Mouse (Mus musculus) embryonic facial prominence, embryonic 11.5 days (tissue): ENCODE data around the gene Galnt10. TPM values are rescaled to one million over a fixed set of nuclear protein-coding genes. Genes with fewer than 3 reads are reported as not detected.
"Not testable (repeated sequence)": the region's sequence is repeated elsewhere in the genome, so short reads cannot be mapped to it uniquely, and the experiment has no call there.

Experiments used
- ATAC-seq: fragments of 200-750 bp; cut with Nextera tagmentation; replicated peaks from 2 replicates; pipeline ENCODE4 v1.8.0; 2017; ENCODE audit warnings: low read depth; ENCODE audit not compliant: insufficient number of reproducible peaks, low FRiP score, low TSS enrichment
- DNase-seq: peaks from one replicate; pipeline ENCODE4 v3.0.0-alpha.2; 2015; ENCODE audit warnings: low spot score
- H3K27ac ChIP-seq: fragments of 300-500 bp; sonication (generic); replicated peaks from 2 replicates; pipeline ENCODE4 v1.5.1; 2014; ENCODE audit warnings: mild to moderate bottlenecking, low read depth, low read length, control low read depth
- H3K27me3 ChIP-seq: fragments of 300-500 bp; sonication (generic); 2 replicates; pipeline ENCODE4 v1.6.1; 2014; ENCODE audit warnings: mild to moderate bottlenecking, low read length, moderate library complexity, mixed read lengths; ENCODE audit not compliant: control insufficient read depth, insufficient read depth
- H3K36me3 ChIP-seq: fragments of 300-500 bp; sonication (generic); replicated peaks from 2 replicates; pipeline ENCODE4 v1.6.1; 2014; ENCODE audit warnings: low read depth, mild to moderate bottlenecking, low read length, moderate library complexity, mixed read lengths; ENCODE audit not compliant: control insufficient read depth, insufficient read depth
- H3K4me1 ChIP-seq: fragments of 300-500 bp; sonication (generic); 2 replicates; pipeline ENCODE4 v1.6.1; 2014; ENCODE audit warnings: low read length, mixed read lengths; ENCODE audit not compliant: control insufficient read depth, insufficient read depth
- H3K4me2 ChIP-seq: fragments of 300-500 bp; sonication (generic); 2 replicates; pipeline ENCODE4 v1.6.1; 2014; ENCODE audit warnings: low read depth, mild to moderate bottlenecking, control low read depth, low read length, moderate library complexity
- H3K4me3 ChIP-seq: fragments of 300-500 bp; sonication (generic); 2 replicates; pipeline ENCODE4 v1.5.1; 2014; ENCODE audit warnings: low read depth, low read length, control low read depth
- H3K9ac ChIP-seq: fragments of 300-500 bp; sonication (generic); replicated peaks from 2 replicates; pipeline ENCODE4 v1.6.1; 2014; ENCODE audit warnings: mild to moderate bottlenecking, control low read depth, low read length
- H3K9me3 ChIP-seq: fragments of 300-500 bp; sonication (generic); replicated peaks from 2 replicates; pipeline ENCODE4 v1.6.1; 2016; ENCODE audit warnings: mild to moderate bottlenecking, low read length, inconsistent platforms, mixed read lengths; ENCODE audit not compliant: control insufficient read depth
- WGBS: fragments of 180-500 bp; shearing (Covaris S2); extraction: QIAGEN DNeasy Blood & Tissue Kit; methylation state at CpG from one replicate; pipeline ENCODE4 v1.1.7; 2014; 5-methylcytosine and 5-hydroxymethylcytosine counted together
- polyA plus RNA-seq: library from polyadenylated mRNA; unstranded; fragments of >200 nt; fragmentation: Nextera tagmentation; extraction: Ambion mirVana; gene quantifications from 2 replicates; pipeline ENCODE4 v1.2.1, GENCODE M21; 2014

Gene Galnt10
- polyA plus RNA-seq, 1 experiment from 2014 or later = 12.4 TPM

DNA sequence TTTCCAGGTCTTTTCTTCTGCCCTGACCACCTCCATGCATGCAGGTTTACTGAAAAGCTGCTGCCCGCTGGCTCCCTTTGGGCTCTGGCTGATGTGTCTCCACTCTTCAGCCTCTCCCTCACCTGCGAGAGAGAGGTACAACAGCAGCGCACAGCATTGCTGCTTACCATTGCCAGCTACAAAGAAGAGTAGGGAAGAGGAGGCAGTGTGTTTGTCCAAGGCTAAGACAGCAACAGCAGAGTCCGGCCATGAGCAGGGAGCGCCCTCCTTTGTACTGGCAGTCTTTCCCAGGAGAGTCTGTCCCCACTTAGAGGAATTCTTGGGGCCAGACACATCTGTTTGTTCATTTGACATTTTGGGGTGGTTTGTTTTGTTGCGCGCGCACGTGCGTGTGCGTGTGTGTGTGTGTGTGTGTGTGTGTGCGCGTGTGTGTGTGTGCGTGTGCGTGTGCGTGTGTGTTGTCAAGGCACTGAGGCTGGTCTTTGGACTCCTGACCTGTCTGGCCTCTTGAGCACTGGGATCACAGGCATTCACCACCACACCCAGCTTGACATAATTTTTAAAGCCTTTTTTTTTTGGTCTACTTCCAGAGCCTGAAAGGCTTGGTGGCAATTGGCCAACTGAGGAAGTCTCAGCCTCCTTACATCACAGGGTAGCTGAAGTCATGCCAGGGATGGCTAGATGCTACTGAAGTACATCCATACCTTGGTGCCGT, 163.9 kb downstream of the Galnt10 start:
- no peaks in the 10 kb centered on the region for H3K9me3 ChIP-seq
- no peak overlapping the region for H3K27ac ChIP-seq
- no peak for ATAC-seq
- H3K4me1 ChIP-seq = no peaks in the 10 kb centered on the region
- WGBS = 96% methylated on average over 17 of the region's 17 CpGs
- H3K36me3 ChIP-seq = peaks cover 9% of the 10 kb centered on the region
- no peak overlapping the region for H3K9ac ChIP-seq
- no peak overlapping the region for H3K4me3 ChIP-seq
- H3K27me3 ChIP-seq = no peaks in the 10 kb centered on the region
- no peak for DNase-seq
- no peak overlapping the region for H3K4me2 ChIP-seq

DNA sequence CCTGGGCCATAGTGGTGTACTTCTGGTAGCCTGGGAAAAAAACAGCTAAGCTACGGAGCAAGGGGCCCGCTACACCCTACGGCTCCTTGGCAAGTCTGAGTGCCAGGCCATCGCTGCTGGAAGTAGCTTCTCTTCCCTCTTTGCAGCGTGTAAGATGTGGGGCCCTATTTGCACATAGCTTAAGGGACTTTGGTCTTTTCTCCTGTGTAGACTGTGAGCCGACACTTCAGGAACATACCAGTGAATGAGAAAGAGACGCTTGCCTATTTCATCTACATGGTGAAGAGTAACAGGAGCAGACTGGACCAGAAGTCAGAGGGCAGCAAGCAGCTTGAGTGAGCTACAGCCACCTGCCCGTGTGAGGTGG, 164.5 kb downstream of the Galnt10 start:
- ATAC-seq = no peak
- no peak overlapping the region for H3K4me3 ChIP-seq
- H3K27me3 ChIP-seq = no peaks in the 10 kb centered on the region
- H3K27ac ChIP-seq = no peak overlapping the region
- DNase-seq = no peak
- H3K4me1 ChIP-seq = no peaks in the 10 kb centered on the region
- no peak overlapping the region for H3K4me2 ChIP-seq
- 90% methylated on average over 8 of the region's 8 CpGs for WGBS
- no peak overlapping the region for H3K9ac ChIP-seq
- no peaks in the 10 kb centered on the region for H3K9me3 ChIP-seq
- peaks cover 9% of the 10 kb centered on the region for H3K36me3 ChIP-seq

DNA sequence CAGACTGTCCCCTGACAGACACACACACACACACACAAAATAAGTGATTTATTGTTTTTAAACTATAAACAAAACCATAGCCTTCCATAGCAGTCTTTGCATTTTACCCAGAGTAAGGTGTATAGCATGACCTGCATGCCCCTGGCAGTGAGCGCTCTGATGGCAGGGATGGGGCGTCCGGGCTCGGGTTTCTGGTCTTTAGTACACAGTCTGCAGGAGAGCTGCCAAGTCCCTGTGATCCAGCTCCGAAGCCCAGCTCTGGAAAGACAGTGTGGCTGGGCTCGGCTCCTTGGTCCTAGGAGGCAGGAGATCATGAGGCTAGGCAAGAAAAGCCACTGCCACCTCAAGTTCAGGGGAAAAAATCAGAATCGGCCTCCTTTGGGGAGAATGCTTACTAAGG, 165.8 kb downstream of the Galnt10 start:
- peaks cover 9% of the 10 kb centered on the region for H3K36me3 ChIP-seq
- no peaks in the 10 kb centered on the region for H3K9me3 ChIP-seq
- WGBS = 92% methylated on average over 7 of the region's 7 CpGs
- H3K4me1 ChIP-seq = no peaks in the 10 kb centered on the region
- H3K27me3 ChIP-seq = no peaks in the 10 kb centered on the region
- ATAC-seq (no peak), DNase-seq (no peak)
- H3K27ac ChIP-seq = no peak overlapping the region
- no peak overlapping the region for H3K4me2 ChIP-seq
- no peak overlapping the region for H3K9ac ChIP-seq
- no peak overlapping the region for H3K4me3 ChIP-seq

DNA sequence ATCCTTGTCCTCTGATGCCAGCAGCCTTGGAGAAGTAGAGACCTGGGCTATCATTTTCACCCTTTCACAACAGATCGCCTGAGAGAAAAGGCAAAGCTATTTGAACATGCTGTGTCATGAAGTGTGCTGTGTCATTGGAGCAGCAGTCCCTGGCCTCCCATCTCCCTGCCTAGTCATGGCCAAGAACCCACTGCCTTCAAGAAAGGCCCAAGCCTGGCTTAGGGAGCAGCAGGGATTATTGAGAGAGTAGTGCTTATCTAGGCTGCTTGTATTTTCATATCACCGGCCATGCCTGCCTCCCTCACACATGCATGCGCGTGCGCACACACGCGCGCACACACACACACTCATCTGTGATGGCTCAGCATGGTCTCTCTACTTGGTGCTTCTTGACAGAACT, 167.0 kb downstream of the Galnt10 start:
- H3K9me3 ChIP-seq = no peaks in the 10 kb centered on the region
- WGBS = 94% methylated on average over 8 of the region's 8 CpGs
- no peak overlapping the region for H3K9ac ChIP-seq
- H3K36me3 ChIP-seq = peaks cover 9% of the 10 kb centered on the region
- H3K4me2 ChIP-seq = no peak overlapping the region
- ATAC-seq = no peak
- DNase-seq = no peak
- H3K27me3 ChIP-seq = no peaks in the 10 kb centered on the region
- no peak overlapping the region for H3K4me3 ChIP-seq
- no peak overlapping the region for H3K27ac ChIP-seq
- no peaks in the 10 kb centered on the region for H3K4me1 ChIP-seq

DNA sequence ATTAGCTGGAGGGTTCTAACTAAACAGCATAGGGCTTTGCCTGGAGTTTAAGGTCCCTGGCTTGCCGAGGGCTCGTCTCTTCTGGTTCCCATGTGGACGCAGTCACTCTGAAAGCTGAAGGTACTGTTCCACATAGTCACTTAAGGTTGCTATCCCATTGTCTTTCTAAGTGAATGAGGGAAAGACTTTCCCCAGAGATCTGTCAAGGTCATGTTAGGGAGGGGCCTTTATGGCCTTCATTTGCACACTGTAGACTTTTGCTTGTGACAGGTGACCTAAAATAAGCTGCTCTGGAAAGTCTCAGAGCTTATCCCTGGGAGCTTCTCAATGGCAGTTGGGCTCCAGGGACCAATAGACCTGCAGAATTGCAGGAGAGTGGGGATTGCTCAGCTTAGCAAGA, 168.4 kb downstream of the Galnt10 start:
- DNase-seq (no peak), ATAC-seq (no peak)
- Histone ChIP-seq H3K27ac (no peak overlapping the region), H3K9ac (no peak overlapping the region), H3K4me3 (no peak overlapping the region), H3K27me3 (no peaks in the 10 kb centered on the region), H3K4me1 (no peaks in the 10 kb centered on the region), H3K9me3 (no peaks in the 10 kb centered on the region), H3K4me2 (no peak overlapping the region), H3K36me3 (peaks cover 9% of the 10 kb centered on the region)
- 93% methylated on average over 3 of the region's 3 CpGs for WGBS

DNA sequence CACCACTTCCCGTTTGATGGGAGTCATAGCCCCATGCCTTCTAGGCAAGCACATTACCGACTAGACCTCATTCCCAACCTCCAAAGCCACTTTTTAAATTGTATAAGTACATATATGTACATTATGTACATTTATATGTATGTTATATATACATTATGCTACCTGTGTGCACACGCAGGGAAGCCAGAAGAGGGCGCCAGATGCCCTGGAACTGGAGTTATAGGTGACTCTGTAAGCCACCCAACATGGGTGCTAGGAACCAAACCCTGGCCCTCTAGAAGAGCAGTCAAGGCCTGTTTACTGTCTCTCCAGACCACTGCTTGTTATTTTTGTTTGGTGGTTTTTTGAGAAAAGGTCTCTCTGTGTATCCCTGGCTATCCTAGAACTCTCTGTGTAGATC, 172.9 kb downstream of the Galnt10 start:
- no peak for ATAC-seq
- no peak overlapping the region for H3K4me3 ChIP-seq
- no peaks in the 10 kb centered on the region for H3K27me3 ChIP-seq
- no peak overlapping the region for H3K27ac ChIP-seq
- WGBS = 85% methylated on average over 4 of the region's 4 CpGs
- no peaks in the 10 kb centered on the region for H3K9me3 ChIP-seq
- H3K4me2 ChIP-seq = no peak overlapping the region
- no peaks in the 10 kb centered on the region for H3K36me3 ChIP-seq
- DNase-seq = no peak
- no peaks in the 10 kb centered on the region for H3K4me1 ChIP-seq
- no peak overlapping the region for H3K9ac ChIP-seq

DNA sequence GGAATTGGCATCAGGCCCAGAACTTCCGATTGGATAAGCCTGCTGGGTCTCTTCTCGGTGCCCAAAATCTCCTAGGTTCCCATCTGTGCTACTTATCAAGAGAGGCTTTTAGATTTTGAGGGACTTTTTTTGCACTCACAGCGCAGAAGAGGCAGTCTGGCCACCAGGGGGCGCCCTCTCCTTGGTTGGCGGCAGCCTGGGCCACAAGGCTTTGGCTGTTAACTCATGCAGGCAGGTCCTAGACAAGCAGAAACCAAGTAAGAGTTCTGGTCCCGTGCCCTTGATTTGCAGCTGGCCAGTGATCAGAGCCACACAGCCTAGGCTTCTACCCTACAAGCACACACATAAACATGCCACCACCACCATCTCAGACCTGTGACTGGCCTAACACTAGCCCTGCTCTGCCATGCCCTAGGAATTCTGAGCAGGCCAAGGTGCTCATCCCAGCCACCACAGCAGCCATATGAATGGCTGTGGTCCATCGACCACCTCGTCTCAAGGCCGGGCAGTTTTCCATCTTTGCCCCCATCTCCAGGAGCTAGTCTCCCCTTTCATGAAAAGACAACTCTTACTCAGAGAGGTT, 174.8 kb downstream of the Galnt10 start:
- ATAC-seq (peak; percentile 37; the same call in 1 of the 2 replicates), DNase-seq (peak; percentile 84)
- no peaks in the 10 kb centered on the region for H3K9me3 ChIP-seq
- H3K27me3 ChIP-seq = no peaks in the 10 kb centered on the region
- WGBS = 29% methylated on average over 9 of the region's 9 CpGs
- no peak overlapping the region for H3K27ac ChIP-seq
- H3K4me2 ChIP-seq = no peak overlapping the region
- no peak overlapping the region for H3K9ac ChIP-seq
- H3K4me1 ChIP-seq = no peaks in the 10 kb centered on the region
- H3K36me3 ChIP-seq = no peaks in the 10 kb centered on the region
- H3K4me3 ChIP-seq = no peak overlapping the region

DNA sequence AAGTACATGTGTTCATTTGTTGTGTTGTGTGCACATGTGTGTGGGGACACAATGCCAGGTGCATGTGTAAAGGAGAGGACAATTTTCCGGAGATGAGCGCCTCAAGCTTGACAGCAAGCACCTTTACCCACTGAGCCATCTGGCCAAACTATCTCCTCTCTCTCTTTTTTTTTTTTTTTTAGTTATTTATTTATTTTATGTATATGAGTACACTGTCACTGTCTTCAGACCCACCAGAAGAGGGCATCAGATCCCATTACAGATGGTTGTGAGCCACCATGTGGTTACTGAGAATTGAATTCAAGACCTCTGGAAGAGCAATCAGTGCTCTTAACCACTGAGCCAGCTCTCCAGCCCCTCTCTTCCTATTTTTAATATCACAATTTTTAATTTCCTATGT, 177.9 kb downstream of the Galnt10 start:
- H3K4me2 ChIP-seq = not testable (repeated sequence)

More for the DNA sequence above, 177.9 kb downstream of the Galnt10 start:
- 88% methylated on average over 2 of the region's 2 CpGs for WGBS
- ATAC-seq, H3K4me1 ChIP-seq, H3K27ac ChIP-seq, H3K36me3 ChIP-seq, H3K9me3 ChIP-seq, DNase-seq, H3K4me3 ChIP-seq, H3K9ac ChIP-seq: not testable (repeated sequence)
- H3K27me3 ChIP-seq = peaks cover 14% of the 10 kb centered on the region
